Mouse (Mus musculus): ENCODE data around the gene Thbs3. TPM values are rescaled to one million over a fixed set of nuclear protein-coding genes. Genes with fewer than 3 reads are reported as not detected.

Thbs3 gene
- polyA plus RNA-seq, 1 experiment from 2014 or later = 58.4 TPM

DNA sequence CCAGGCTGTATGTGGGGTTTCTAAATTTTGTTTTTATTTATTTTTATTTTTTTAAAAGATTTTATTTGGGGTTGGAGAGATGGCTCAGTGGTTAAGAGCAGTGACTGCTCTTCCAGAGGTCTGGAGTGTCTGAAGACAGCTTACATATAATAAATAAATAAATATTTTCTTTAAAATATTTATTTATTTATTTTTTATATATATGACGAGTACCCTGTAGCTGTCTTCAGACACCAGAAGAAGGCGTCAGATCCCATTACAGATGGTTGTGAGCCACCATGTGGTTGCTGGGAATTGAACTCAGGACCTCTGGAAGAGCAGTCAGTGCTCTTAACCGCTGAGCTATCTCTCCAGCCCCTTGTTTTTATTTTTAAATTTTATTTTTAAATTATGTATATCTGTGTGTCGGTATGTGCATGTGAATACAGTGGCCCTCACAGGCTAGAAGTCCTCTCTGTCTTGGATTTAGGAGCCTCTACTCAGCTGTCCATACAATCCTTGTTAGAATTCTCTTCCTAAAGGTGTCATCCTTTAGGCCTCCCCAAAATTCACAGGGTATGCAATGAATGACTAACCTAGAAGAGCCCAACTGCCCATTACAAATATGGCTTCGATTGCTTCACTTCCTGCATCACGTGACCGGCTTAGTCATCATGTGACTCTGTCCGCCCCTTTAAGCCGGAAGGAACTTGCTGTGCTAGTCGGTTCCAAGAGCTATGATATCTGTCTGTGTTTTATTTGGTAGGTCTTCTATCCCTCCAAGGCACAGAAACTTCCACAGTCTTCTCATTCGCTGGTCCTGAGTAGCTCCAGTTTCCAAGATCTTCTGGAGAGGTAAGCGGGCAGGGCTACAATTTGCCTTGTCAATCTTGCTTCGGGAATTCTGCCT lies 12.5 kb upstream of the Thbs3 start, which contains the start of gene Gba:
Gba (plus strand) TSS at position 676 of the 889 bp plus-strand sequence.
- H3K4me2 ChIP-seq = peak within 1 kb of the TSS; percentile 64
- peak within 1 kb of the TSS; percentile 52 for H3K4me3 ChIP-seq
- WGBS = 22% methylated on average over 13 of the region's 13 CpGs
- peak within 1 kb of the TSS; percentile 37 for H3K9ac ChIP-seq
- peaks cover 20% of the 10 kb centered on the region; the same call in 1 of the 2 replicates for H3K36me3 ChIP-seq
- H3K27ac ChIP-seq = no peak within 1 kb of the TSS
- H3K9me3 ChIP-seq = no peaks in the 10 kb centered on the region
- peak; percentile 78 for ATAC-seq (ENCODE audit: borderline replicate concordance, extremely low read depth, low FRiP score, low TSS enrichment)
- H3K4me1 ChIP-seq = peaks cover 6% of the 10 kb centered on the region
- H3K27me3 ChIP-seq = no peaks in the 10 kb centered on the region

DNA sequence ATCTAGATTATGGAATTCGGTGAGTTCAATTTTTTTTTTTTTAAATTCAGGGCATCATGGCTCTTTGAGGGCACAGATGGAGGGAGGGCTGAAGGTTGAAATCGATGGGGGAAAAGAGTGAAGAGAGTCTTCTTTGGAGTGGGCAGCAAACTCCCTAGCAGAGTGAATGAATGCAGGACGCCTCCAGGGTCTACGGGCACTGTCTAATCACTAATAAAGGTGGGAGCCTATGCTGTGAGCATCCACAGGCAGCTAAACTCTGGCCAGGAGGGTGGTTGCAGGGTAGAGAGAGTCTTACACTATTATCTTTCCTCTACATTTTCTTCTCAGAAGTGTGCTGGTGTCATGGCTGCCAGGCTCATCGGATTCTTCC lies 11.9 kb upstream of the Thbs3 start:
- 33% methylated on average over 5 of the region's 5 CpGs for WGBS
- no peak for ATAC-seq (ENCODE audit: borderline replicate concordance, extremely low read depth, low FRiP score, low TSS enrichment)

DNA sequence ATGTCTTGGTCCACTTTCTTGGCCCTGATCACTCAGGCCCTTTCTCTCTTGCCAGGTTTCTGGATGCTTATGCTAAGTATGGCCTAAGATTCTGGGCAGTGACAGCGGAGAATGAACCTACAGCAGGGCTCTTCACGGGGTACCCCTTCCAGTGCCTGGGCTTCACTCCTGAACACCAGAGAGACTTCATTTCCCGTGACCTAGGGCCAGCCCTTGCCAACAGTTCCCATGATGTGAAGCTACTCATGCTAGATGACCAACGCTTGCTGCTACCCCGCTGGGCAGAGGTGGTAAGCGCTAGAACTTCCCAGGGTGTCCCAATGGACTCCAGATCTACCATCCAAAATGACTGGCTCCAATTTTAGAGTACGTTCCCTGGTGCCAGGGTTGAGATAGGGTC lies 8.9 kb upstream of the Thbs3 start:
- no peaks in the 10 kb centered on the region for H3K27me3 ChIP-seq
- no peaks in the 10 kb centered on the region for H3K9me3 ChIP-seq
- H3K27ac ChIP-seq = no peak overlapping the region
- peaks cover 48% of the 10 kb centered on the region for H3K36me3 ChIP-seq
- H3K4me1 ChIP-seq = peaks cover 6% of the 10 kb centered on the region
- no peak overlapping the region for H3K4me2 ChIP-seq
- 85% methylated on average over 7 of the region's 7 CpGs for WGBS
- no peak overlapping the region for H3K9ac ChIP-seq
- ATAC-seq (ENCODE audit: borderline replicate concordance, extremely low read depth, low FRiP score, low TSS enrichment) = no peak
- no peak overlapping the region for H3K4me3 ChIP-seq

More for the DNA sequence above, 11.9 kb upstream of the Thbs3 start:
- H3K27ac ChIP-seq = no peak overlapping the region
- H3K9ac ChIP-seq = peak overlapping the region; percentile 37
- H3K9me3 ChIP-seq = no peaks in the 10 kb centered on the region
- peaks cover 27% of the 10 kb centered on the region for H3K36me3 ChIP-seq
- H3K4me1 ChIP-seq = peaks cover 6% of the 10 kb centered on the region
- peak overlapping the region; percentile 52 for H3K4me3 ChIP-seq
- H3K27me3 ChIP-seq = no peaks in the 10 kb centered on the region
- peak overlapping the region; percentile 64 for H3K4me2 ChIP-seq

DNA sequence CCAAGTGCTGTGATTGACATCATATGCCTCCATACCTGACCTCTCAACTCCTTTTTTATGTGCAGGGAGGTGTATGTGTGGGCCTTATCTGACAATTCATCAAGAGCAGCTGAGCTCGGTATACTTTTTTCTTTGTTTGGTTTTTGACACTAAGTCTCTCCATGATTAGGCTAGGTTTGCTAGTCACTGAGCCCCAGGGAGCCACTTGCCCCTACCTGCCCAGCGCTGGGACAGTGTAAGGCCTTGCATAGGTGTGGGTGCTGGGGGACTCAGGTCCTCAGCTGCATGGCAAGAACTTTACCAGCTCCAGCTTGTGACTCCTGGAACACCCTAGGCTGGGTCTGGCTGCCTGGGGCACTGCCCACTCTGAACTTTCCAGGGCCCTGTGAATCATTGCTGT lies 8.3 kb upstream of the Thbs3 start:
- H3K36me3 ChIP-seq = peaks cover 48% of the 10 kb centered on the region

DNA sequence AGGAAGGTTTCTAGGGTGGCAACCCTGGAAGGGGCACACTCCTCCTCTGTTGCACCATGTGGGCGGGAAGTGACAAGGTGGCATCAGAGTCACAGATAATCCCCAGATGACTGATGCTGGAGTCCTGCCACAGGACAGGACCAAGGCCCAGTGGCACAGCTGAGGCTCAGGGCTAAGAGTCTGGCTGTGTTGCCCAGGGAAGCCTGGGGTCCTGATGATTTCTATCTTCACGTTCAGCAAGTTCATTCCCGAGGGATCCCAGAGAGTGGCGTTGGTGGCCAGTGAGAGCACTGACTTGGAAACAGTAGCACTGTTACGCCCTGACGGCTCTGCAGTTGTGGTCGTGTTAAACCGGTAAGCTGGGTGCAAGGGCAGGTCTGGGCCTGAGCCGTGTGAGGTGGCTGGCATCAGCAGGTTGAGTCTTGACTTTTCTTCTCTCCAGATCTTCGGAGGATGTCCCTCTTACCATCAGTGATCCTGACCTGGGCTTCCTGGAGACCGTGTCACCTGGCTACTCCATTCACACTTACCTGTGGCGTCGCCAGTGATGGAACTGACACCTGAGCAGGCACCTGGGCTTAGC lies 6.8 kb upstream of the Thbs3 start:
- Histone ChIP-seq H3K9ac (no peak overlapping the region), H3K27me3 (no peaks in the 10 kb centered on the region), H3K9me3 (no peaks in the 10 kb centered on the region), H3K36me3 (peaks cover 48% of the 10 kb centered on the region), H3K4me3 (no peak overlapping the region), H3K4me1 (peaks cover 13% of the 10 kb centered on the region), H3K4me2 (no peak overlapping the region), H3K27ac (no peak overlapping the region)
- 87% methylated on average over 13 of the region's 13 CpGs for WGBS
- no peak for ATAC-seq (ENCODE audit: borderline replicate concordance, extremely low read depth, low FRiP score, low TSS enrichment)

More for the DNA sequence above, 8.3 kb upstream of the Thbs3 start:
- Histone ChIP-seq H3K4me2 (no peak overlapping the region), H3K4me3 (no peak overlapping the region), H3K9ac (no peak overlapping the region), H3K27ac (no peak overlapping the region), H3K9me3 (no peaks in the 10 kb centered on the region), H3K27me3 (no peaks in the 10 kb centered on the region), H3K4me1 (peaks cover 6% of the 10 kb centered on the region)
- ATAC-seq (ENCODE audit: borderline replicate concordance, extremely low read depth, low FRiP score, low TSS enrichment) = no peak
- 76% methylated on average over 2 of the region's 2 CpGs for WGBS

DNA sequence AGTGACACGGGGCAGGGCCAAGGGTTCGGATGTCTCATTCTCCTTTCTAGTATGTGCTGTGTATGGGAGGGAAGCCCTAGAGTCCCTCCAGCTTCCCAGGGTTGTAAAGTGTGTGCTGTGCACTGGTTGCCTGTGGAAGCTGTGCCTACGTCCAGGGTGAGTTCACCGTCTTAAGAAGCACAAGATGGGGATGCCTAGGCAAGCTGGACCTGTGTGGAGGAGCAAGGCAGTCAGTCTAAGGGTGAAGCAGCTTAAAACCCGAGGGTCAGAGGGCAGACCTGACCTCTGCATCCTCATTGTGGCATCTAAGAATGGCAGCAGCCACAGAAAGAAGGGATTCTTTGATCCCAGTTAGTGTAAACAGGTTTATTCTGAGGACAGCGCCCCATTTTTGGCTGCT lies 6.2 kb upstream of the Thbs3 start:
- WGBS = 79% methylated on average over 6 of the region's 6 CpGs

DNA sequence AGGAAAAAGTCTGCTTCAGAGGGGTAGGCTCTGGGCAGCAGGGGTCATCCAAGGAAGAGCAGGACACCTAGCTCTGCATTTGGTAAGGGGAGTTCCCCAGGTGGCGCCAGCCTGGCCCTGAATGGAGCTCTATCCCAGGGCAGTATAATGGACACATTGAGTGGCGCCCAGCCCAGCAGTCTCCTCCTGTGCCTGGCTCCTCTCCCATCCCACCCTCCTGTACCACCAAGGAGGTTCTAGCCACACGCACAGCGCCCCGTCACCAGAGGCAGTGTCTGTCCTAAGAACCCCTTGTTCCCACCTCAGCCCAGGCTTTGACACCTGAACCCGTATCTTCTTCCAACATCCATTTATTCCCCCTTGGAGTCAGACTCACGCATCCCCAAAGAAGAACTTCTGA lies 5.2 kb upstream of the Thbs3 start:
- no peak overlapping the region for H3K9ac ChIP-seq
- H3K4me2 ChIP-seq = no peak overlapping the region
- no peaks in the 10 kb centered on the region for H3K9me3 ChIP-seq
- H3K36me3 ChIP-seq = peaks cover 48% of the 10 kb centered on the region
- H3K27ac ChIP-seq = no peak overlapping the region
- H3K4me1 ChIP-seq = peaks cover 16% of the 10 kb centered on the region
- H3K27me3 ChIP-seq = no peaks in the 10 kb centered on the region
- ATAC-seq (ENCODE audit: borderline replicate concordance, extremely low read depth, low FRiP score, low TSS enrichment) = no peak
- 93% methylated on average over 7 of the region's 7 CpGs for WGBS
- H3K4me3 ChIP-seq = no peak overlapping the region

More for the DNA sequence above, 6.2 kb upstream of the Thbs3 start:
- no peak overlapping the region for H3K27ac ChIP-seq
- peaks cover 11% of the 10 kb centered on the region for H3K4me1 ChIP-seq
- H3K4me2 ChIP-seq = no peak overlapping the region
- H3K9ac ChIP-seq = no peak overlapping the region
- ATAC-seq (ENCODE audit: borderline replicate concordance, extremely low read depth, low FRiP score, low TSS enrichment) = no peak
- H3K27me3 ChIP-seq = no peaks in the 10 kb centered on the region
- H3K4me3 ChIP-seq = no peak overlapping the region
- no peaks in the 10 kb centered on the region for H3K9me3 ChIP-seq
- H3K36me3 ChIP-seq = peaks cover 48% of the 10 kb centered on the region

DNA sequence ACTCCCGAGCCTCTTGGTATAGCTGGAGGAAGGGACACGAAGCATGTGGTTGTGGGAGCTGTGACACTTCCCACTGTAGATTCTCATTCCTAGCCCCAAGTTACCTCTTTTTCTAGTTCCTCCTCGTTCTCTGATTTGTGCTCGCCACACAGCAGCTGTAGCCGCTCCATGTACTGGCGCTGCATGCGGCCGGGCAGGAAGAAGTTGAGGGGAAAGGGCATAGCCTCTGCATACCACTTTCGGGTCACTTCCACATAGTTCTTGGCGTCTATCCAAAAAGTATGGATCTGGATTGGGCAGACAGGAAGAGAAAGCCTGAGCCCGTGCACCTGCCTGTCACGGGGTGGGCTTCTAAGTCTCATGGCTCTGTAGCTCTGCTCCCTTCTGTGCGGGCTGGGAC lies 4.8 kb upstream of the Thbs3 start:
- WGBS = 65% methylated on average over 13 of the region's 13 CpGs
- H3K36me3 ChIP-seq = peaks cover 48% of the 10 kb centered on the region
- no peaks in the 10 kb centered on the region for H3K27me3 ChIP-seq
- no peak for ATAC-seq (ENCODE audit: borderline replicate concordance, extremely low read depth, low FRiP score, low TSS enrichment)
- H3K4me2 ChIP-seq = no peak overlapping the region
- H3K4me1 ChIP-seq = peaks cover 20% of the 10 kb centered on the region
- no peak overlapping the region for H3K4me3 ChIP-seq
- H3K27ac ChIP-seq = no peak overlapping the region
- no peaks in the 10 kb centered on the region for H3K9me3 ChIP-seq
- no peak overlapping the region for H3K9ac ChIP-seq

DNA sequence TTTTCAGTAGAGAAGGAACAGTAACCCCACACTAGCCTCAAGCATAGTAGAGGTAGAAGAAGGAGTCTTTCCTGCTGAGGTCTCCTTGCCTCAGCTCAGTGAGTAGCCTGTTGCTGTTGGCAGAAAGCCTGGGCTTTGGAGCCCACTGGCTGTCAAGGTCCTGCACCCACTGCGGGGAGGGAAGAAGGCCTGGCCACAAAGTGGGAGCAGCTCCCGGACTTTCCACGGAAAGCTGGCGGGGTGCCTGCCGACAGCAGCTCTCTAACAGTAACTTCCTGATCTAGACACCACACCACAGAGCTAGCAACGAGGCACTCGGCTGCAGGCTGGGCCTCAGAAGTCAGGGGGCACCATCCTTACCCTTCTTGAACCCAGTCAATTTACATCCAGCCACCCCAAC lies 4.2 kb upstream of the Thbs3 start:
- peaks cover 26% of the 10 kb centered on the region for H3K4me1 ChIP-seq
- H3K27me3 ChIP-seq = no peaks in the 10 kb centered on the region
- no peak for ATAC-seq (ENCODE audit: borderline replicate concordance, extremely low read depth, low FRiP score, low TSS enrichment)
- no peak overlapping the region for H3K4me2 ChIP-seq
- no peak overlapping the region for H3K4me3 ChIP-seq
- H3K9me3 ChIP-seq = no peaks in the 10 kb centered on the region
- H3K27ac ChIP-seq = no peak overlapping the region
- WGBS = 56% methylated on average over 7 of the region's 7 CpGs
- no peak overlapping the region for H3K9ac ChIP-seq
- H3K36me3 ChIP-seq = peaks cover 44% of the 10 kb centered on the region

DNA sequence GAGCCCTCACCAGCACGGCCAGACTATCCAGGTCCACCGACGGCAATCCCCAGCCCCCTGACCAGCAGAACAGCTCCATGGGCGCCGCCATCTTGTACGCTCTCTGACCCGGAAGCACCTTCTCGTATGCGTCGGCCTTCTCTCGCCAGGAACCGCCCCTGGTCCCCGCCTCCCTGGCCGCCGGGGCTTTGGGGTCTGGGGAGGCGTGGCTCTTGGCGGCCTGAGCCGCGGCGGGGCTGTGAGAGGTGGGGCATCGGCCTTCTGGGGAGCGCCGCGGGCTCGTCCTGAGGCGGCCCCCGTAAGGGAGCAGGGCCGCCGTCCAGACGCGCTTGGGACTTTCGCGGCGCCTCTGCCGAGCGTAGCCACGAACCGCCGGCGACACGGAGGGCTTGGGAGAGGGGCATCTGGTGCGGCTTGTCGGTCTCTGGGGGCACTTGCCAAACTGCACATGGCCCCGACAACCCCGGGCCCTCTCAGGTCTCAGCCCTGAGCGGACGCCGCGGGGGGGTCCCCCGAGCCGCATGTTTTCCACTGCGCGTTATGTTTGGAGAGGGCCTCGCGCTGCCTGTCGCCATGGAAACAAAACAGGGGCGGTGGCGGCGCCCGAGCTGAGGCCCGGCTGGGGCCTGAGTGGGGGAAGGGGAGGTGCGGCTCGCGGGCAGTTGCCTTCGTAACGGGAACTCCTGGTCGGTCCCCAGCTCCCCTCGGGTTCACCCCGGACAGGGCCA lies 1.0 kb upstream of the Thbs3 start:
- Histone ChIP-seq H3K27me3 (no peaks in the 10 kb centered on the region), H3K27ac (peak overlapping the region; percentile 99), H3K36me3 (peaks cover 13% of the 10 kb centered on the region), H3K4me2 (peak overlapping the region; percentile 89), H3K9ac (peak overlapping the region; percentile 71), H3K4me3 (peak overlapping the region; percentile 72), H3K9me3 (no peaks in the 10 kb centered on the region), H3K4me1 (peaks cover 46% of the 10 kb centered on the region)
- peak; percentile 92 for ATAC-seq (ENCODE audit: borderline replicate concordance, extremely low read depth, low FRiP score, low TSS enrichment)
- WGBS = under 1% methylated on average over 69 of the region's 69 CpGs

DNA sequence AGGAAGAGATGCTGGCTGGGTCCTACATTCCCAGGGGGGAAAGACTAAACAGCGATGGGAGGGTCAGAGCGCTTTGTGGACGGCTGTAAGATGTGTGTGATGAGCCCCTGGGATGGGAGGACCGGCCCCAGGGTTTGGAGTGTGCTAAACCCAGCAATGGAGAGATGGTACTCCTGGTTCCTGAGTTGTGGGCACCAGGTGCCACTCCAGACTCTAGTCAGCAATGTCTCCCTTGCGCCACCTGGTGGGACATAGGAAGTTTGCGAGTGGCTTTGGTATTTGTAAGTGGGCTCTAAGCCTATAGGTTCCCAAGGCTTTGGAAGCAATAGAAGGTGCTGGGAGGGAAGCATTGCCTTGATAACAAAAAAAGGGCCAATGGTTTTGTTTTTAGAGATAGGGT lies 873 bp downstream of the Thbs3 start:
- no peaks in the 10 kb centered on the region for H3K27me3 ChIP-seq
- peak overlapping the region; percentile 89 for H3K4me2 ChIP-seq
- no peak overlapping the region for H3K9ac ChIP-seq
- no peaks in the 10 kb centered on the region for H3K36me3 ChIP-seq
- peaks cover 60% of the 10 kb centered on the region for H3K4me1 ChIP-seq
- peak overlapping the region; percentile 99 for H3K27ac ChIP-seq
- H3K4me3 ChIP-seq = peak overlapping the region; percentile 72
- peak; percentile 13; the same call in 1 of the 2 replicates for ATAC-seq (ENCODE audit: borderline replicate concordance, extremely low read depth, low FRiP score, low TSS enrichment)
- no peaks in the 10 kb centered on the region for H3K9me3 ChIP-seq
- under 1% methylated on average over 6 of the region's 6 CpGs for WGBS

All from lung, embryonic 15.5 days (tissue).